Mouse (Mus musculus): ENCODE results near the gene Ets1. TPM values are rescaled to one million over a fixed set of nuclear protein-coding genes. Genes with fewer than 3 reads are reported as not detected.

Gene Ets1
- 10 to 100 TPM; 53.5 to 65.4 TPM for total RNA-seq (2021)

- intact Hi-C loops (cut with DNase I) = loop anchor here (1.0 to 5.0 kb wide), 2 partner anchors 36 to 41 kb away; no protein-coding TSS in a partner anchor
- DNase-seq = peak in 1 of 2 experiments; percentile 39
Measured at GRCm38 (mm10) chr9:32635627-32636385, at the start of gene Ets1. Ets1 (plus strand) TSS chr9:32636221.

- peak; percentile 85 to 91 for DNase-seq
- intact Hi-C loops (cut with DNase I) = loop anchor here (1.0 to 5.0 kb wide), 3 partner anchors 122 to 490 kb away; no protein-coding TSS in a partner anchor
Measured at GRCm38 (mm10) chr9:32589900-32590299, 46.1 kb upstream of the Ets1 start.

DNA sequence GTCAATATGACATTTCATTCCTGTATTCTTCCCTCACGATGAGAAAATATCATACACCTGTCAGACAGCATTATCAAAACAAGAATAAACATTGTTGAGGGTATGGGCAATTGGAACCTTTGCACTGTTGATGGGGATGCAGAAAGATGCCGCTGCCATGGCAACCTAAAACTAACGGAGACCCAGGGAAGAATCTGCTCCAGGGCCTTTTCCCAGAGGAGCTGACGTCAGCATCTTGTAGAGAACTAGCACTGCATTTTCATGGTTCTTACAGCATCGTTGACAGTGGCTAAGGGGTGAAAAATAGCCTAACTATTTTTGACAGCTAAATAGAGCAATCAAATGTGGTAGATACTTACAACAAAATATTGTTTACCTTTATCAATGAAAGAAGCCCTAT lies 45.5 kb upstream of the Ets1 start:
- DNase-seq = no peak
- intact Hi-C loops (cut with DNase I) = loop anchor here (1.0 to 5.0 kb wide), 3 partner anchors 122 to 490 kb away; no protein-coding TSS in a partner anchor

DNA sequence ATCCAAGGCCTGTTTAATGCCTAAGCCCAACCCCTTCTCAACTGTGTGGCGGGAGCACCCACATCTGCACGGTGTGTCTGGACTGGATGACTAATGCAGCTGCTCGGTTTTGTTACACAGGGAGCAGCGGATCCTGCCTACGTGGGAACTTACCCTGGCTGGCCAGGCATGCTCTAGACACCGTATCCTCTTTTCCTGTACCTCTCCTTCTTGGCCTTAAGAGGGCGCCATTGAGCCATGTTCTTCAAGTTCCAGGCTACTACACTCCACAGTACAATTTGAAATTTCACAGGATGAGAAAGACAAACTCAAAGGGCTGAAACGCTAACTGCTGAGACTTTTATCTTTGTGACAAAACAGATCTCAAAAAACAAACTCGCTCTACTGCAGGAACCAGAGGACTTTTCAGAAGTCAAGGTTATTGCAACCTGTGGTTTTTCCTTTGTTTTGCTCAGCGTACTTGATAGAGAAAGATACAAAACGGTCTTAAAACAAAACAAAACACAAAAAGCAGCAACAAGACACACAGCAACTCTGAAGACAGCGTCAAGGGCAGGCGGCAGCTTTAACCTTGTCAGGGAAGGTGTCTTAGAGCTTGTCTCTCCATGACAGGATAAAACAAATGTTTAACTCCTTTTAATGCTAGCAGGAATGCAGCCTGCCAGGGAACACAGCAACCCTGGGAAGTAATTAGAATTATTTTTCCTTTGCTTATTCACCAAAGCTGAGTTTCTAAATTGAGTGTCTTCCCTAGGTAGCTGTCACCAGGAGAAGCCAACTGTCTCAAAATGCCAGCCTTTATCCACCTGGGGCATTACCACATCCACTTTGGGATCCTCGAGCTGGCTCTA lies 44.1 kb upstream of the Ets1 start:
- intact Hi-C loops (cut with DNase I) = loop anchor here (1.0 to 5.0 kb wide), 5 partner anchors 104 to 655 kb away; no protein-coding TSS in a partner anchor
- DNase-seq = peak; percentile 68 to 75

DNA sequence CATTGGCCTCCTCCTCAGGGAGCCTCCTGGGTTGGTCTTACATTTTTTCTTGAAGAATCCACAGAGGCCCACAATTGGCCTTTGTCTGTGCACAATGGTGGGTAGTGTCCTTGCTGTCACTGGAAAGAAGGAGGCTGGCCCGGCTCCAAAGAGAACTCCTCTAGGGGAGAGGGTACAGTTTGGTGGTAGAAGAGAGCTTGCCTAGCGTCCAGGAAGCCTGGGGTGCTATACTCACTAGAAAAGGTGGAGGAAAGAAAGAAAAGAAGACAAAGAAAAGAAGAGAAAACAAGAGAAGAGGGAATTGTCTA lies 43.5 kb upstream of the Ets1 start:
- intact Hi-C loops (cut with DNase I) = loop anchor here (5.0 kb wide), 1 partner anchor 120 kb away; no protein-coding TSS in a partner anchor
- no peak for DNase-seq

GRCm38 (mm10) chr9:32593816-32594215 lies 42.2 kb upstream of the Ets1 start:
- intact Hi-C loops (cut with DNase I) = loop anchor here (5.0 kb wide), 1 partner anchor 118 kb away; no protein-coding TSS in a partner anchor
- no peak for DNase-seq

DNA sequence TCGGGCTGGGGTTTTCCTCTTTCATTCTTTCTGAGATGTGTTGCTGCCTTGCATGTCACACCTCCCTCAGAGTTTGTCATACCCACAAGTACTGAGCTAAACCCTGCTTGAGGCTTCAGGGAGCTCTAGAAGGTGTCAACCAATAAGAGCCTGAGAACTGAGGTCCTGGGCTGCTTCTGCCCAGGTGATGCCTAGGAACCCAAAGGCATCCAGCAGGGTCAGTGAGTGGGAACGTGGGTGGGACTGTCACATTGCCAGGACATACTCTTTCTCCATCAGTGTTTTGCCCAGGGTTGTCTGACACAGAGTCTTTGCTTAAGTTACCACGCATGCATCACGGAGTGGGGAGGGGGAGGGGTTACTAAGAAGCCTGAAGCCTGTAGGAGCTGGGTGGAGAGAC lies 41.7 kb upstream of the Ets1 start:
- no peak for DNase-seq
- intact Hi-C loops (cut with DNase I) = loop anchor here (5.0 kb wide), 1 partner anchor 118 kb away; no protein-coding TSS in a partner anchor

- peak in 1 of 2 experiments; percentile 31 for DNase-seq
- intact Hi-C loops (cut with DNase I) = loop anchor here (1.0 kb wide), 2 partner anchors 41 to 77 kb away; partner anchors contain the start of gene Ets1
Measured at GRCm38 (mm10) chr9:32595076-32595820, 40.8 kb upstream of the Ets1 start.

DNA sequence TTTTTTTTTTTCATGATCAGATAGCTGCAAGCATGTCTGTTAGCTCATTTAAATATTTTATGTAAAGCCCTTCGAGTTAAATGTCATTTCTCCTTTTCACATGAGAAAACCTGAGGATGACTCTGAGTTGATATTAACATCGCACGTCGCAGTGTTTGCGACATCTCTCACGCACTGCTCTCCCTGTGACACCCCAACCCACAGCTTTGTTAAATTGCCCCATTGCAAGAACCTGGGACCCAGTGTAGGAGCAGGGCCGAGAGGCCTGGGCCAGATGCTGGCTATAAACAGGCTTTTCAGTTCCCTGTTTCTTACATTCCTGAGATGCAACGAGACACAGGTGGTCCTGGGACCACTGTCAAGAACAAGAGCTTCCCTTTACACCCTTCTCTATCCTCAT lies 39.7 kb upstream of the Ets1 start:
- DNase-seq = no peak
- intact Hi-C loops (cut with DNase I) = loop anchor here (2.0 kb wide), 1 partner anchor 16 kb away; no protein-coding TSS in a partner anchor

DNA sequence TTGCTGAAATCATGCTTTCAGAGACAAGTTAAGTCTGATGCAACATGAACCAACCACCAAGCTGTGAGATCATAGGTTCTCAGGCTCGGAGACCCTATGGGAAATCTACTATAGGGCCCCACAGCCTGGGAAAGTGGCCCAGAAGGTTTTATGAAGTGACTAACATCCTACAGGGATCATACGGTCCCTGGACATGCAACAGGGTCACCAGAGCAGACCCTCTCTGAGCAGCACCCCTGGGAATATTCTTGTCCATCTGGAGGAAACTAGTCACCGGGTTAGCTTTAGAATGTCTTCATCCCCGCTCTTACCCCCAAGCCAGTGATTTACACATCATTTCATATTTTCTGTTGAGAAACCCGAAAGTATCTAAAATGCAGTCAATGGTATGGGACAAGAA lies 34.1 kb upstream of the Ets1 start:
- DNase-seq = no peak
- intact Hi-C loops (cut with DNase I) = no loop called here

DNA sequence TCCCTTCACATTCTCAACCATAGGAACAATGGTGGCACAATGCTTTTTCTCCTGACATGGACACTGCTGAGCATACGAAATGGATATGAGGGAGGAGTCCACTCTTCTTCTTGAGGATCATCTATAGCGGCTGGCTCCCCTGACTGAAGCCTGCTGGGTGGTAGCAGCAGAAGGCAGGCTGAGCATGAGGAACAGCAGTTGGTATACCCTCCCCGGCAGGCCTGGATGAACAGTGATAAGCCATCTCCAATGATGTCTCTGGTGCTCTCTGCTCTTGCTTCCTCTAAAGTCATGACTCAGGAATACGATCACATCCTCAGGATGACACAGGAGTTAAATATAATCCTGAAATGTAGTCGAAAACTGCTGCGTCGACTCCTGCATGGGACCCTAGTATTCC lies 32.9 kb upstream of the Ets1 start:
- no peak for DNase-seq
- intact Hi-C loops (cut with DNase I) = no loop called here

DNA sequence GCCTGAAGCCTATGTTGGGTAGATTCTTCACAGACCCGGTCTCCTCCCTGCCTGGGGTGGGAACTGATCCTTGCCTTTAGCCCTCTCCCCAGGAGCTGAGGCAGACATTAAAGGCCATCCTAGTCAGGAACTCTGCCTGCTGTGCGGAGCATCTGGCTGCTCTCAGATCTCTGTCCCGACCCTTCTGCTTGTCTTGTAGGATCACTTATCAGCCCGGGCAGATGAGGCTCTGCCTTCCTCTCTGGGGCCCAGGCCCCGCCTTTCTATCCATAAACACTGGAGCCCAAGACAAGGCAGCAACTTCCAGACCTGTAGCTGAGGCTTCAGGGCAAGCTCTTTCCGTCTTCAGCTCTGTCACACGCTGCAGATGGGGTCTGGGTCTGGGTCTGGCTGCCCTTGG lies 28.8 kb upstream of the Ets1 start:
- intact Hi-C loops (cut with DNase I) = no loop called here
- DNase-seq = no peak

GRCm38 (mm10) chr9:32608831-32609610 lies 27.0 kb upstream of the Ets1 start:
- no peak for DNase-seq
- intact Hi-C loops (cut with DNase I) = no loop called here

DNA sequence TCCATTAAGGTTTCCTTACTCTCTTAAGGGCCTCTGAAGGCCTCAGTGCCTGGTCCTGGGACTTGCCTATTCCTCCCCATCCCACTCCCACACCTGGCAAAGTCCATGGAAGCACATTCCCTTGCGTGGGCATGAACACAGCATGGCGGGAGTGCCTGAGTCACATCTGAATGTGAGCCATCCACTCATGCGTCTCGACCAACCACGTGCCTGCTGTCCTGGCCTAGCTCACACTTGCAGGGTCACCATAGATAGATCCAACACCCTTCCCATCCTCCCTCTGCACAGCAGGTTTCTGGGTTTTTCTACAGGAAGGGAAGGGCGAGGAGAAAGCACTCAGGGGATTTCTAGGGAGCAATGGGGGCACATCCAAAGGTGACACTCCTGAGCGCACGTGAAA lies 25.8 kb upstream of the Ets1 start:
- no peak for DNase-seq
- intact Hi-C loops (cut with DNase I) = no loop called here

DNA sequence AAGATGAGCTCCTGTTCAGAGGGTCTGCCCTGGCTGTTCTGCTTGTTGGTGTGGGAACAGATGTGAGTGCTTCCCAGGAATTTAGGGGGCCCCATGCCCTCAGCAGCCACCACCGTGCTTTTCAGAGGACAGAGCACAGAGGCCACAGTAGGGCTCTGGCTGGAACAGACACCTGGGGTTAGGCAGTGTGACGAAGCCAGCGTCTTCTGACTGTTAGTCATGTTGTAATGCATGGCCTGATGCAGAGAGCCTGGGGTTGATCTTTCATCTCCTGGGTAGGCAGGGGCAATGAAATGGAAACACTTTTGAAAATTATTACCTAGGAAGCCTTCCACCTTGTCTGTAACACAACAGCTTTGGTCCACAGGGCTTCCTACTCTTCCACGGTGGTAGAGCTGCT lies 25.4 kb upstream of the Ets1 start:
- DNase-seq = no peak
- intact Hi-C loops (cut with DNase I) = no loop called here

- intact Hi-C loops (cut with DNase I) = no loop called here
- DNase-seq = no peak
Measured at GRCm38 (mm10) chr9:32611340-32611739, 24.7 kb upstream of the Ets1 start.

- DNase-seq = no peak
- intact Hi-C loops (cut with DNase I) = loop anchor here (2.0 kb wide), 1 partner anchor 16 kb away; no protein-coding TSS in a partner anchor
Measured at GRCm38 (mm10) chr9:32612426-32612825, 23.6 kb upstream of the Ets1 start.

GRCm38 (mm10) chr9:32612861-32613421 lies 23.1 kb upstream of the Ets1 start:
- intact Hi-C loops (cut with DNase I) = loop anchor here (2.0 kb wide), 1 partner anchor 16 kb away; no protein-coding TSS in a partner anchor
- no peak for DNase-seq

DNA sequence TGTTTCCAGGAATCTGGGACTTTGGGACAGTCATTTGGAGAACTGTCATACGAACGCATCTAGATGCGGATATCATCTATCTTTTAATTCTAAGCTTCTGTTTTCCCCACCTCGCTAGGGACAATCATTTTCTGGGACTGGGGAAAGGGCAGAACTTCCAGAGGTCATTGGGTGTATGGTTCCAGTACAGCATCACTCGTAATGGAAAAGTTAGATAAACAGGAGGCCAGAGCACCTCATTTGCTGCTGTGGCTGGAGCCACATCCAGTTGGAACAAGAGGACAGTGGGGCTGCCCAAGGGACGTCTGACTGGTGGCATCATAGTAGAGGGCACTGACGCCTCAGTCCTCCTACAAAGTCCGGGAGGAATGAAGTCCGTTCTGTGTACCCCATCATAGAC lies 21.8 kb upstream of the Ets1 start:
- no peak for DNase-seq
- intact Hi-C loops (cut with DNase I) = no loop called here

Data from heart, postnatal 36 days (tissue).